Mouse (Mus musculus) activated CD4-positive, CD25-positive, alpha-beta regulatory T cell, adult 4 months (primary cell): ENCODE data around the gene Ribc2. TPM values are rescaled to one million over a fixed set of nuclear protein-coding genes. Genes with fewer than 3 reads are reported as not detected.

Source experiments
- ATAC-seq: one replicate; pipeline ENCODE4 v1.8.0; 2017
- polyA plus RNA-seq, 2 experiments: library from polyadenylated mRNA; unstranded; fragments of 100-300 nt; shearing (Covaris generic); gene quantifications; one replicate each; pipeline ENCODE4 v1.2.1; 2017

Ribc2 gene
- polyA plus RNA-seq, 2 experiments from 2014 or later = not detected

DNA sequence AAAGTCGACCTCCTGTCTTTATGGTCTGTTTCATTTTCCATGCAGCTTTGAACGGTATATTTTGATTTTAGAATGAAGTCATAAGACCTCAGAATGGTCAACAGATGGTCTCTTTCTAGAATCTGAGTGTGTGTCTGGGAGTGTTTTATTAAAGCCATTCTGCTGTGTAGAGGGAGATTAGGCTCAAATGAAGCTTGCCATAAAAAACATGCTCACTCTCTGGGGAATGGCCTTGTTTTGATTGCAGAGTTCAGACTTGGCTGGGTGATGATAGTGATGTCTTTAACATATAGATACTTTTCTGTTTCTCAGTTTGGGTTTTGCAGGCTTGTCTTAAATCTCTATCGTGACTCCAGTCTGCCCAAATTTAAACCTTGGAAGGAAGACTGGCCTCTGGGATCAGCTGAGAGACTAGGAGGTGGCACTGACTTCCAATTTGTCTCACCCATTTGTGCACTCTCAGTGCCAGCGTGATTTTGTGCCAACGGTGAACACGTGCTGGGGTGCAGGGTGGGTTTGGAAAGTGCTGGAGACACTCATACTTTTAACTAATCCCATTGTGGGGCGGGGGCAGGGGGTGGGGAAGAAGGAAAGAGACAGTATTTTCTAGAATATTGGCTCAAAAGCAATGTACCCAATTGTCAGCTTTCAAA, 47.8 kb downstream of the Ribc2 start:
- no peak for ATAC-seq

DNA sequence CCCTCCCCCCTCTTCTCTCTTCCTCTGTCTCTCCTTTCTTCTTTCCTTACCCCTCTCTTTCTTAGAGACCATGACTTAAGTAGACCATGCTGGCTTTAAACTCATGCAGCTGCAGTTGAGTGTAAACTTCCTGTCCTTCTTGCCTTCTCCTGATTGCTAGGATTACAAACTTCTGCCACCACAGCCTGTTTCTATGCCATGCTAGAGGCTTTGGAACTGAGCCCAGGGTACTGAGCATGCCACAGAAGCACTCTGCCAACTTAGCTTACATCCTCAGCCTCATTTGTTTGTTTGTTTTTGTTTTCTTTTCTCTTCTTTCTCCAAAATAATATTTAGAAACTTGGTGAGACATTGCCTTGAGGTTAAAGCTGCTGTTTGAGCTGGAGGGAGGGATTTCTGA, 48.5 kb downstream of the Ribc2 start:
- no peak for ATAC-seq

DNA sequence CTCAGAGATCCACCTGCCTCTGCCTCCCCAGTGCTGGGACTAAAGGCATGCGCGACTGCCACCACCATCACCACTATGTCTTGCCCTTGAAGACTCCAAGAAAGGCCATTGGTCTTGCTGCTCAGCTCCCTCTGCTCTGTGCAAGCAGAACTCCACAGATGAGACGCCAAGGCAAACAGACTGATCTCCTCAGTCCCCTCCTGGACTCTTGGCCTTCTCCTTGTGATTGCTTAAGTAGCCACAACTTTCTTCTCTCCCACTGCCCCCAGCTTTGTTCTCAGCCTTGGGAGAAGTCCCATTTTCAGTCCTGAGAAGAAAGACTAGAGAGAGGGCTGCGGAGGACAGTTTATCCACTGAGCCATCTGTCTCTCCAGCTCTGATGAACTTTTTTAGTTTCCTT, 50.2 kb downstream of the Ribc2 start:
- ATAC-seq = no peak

DNA sequence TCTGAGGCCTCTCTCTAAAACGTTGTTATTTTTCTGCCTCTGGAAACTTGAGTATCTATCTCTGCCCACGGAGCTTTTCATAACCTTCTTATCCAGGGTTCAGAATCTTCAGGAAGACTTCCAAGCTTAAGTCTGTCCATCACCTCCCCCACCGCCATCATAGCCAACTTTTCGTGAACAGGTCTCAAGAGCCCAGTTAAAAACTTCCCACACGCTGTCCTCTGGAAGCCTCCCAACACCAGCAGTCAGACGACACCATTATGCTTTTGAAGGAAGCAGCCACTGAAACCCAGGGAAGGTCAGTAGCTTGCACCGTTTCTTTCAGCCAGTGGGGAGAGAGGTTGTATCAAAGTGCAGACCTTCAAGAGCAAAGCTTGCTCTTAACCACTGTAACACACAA, 55.0 kb downstream of the Ribc2 start:
- no peak for ATAC-seq

DNA sequence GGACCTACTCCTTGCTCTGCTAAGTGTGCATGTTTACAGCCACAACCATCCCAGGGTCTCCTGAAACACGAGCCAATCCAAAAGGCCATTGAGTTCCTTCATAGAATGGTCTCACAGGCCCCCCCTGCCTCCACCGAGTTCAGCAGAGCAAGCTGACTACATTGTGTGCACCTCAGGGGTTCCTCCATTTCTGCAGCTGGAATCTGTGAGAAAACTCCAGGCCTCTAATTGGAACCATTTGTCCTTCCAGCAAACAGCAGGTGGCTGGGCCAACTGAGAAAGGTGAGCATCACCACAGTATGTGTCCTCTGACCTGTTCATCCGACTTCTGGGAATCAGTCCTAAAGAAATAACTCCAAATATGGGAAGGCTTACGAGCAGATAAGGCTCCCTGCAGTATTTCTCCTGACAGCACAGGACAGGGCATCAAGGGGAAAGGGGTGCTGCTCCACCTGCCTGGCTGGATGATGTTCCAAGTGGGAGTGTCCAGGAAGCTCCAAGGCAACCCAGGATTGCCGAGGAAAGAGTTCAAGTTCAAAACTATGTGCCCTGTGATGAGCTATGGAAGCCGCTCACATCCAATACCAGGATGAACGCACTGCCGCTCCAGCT, 56.4 kb downstream of the Ribc2 start:
- no peak for ATAC-seq

Other genes with a start within 250 kb of the Ribc2 start
- gene Gm29666, start 212.0 kb upstream of the Ribc2 start, polyA plus RNA-seq = under 1 TPM; 0.55 to 0.89 TPM
- gene Nup50, start 208.7 kb upstream of the Ribc2 start, polyA plus RNA-seq = 10 to 100 TPM; 22.9 to 24.2 TPM
- 1 to 10 TPM; 1.2 TPM for gene 5031439G07Rik, start 143.5 kb upstream of the Ribc2 start, polyA plus RNA-seq
- not detected for gene Upk3a, start 114.9 kb upstream of the Ribc2 start, polyA plus RNA-seq
- 10 to 100 TPM; 33.0 to 39.2 TPM for gene Fam118a, start 103.1 kb upstream of the Ribc2 start, polyA plus RNA-seq
- not detected for gene Smc1b, start 114 bp upstream of the Ribc2 start, polyA plus RNA-seq
- under 1 TPM; 0.13 to 0.29 TPM for gene Fbln1, start 73.9 kb downstream of the Ribc2 start, polyA plus RNA-seq
- 100 to 1,000 TPM; 119 to 138 TPM for gene Atxn10, start 204.2 kb downstream of the Ribc2 start, polyA plus RNA-seq